In the genomic region with DNA sequence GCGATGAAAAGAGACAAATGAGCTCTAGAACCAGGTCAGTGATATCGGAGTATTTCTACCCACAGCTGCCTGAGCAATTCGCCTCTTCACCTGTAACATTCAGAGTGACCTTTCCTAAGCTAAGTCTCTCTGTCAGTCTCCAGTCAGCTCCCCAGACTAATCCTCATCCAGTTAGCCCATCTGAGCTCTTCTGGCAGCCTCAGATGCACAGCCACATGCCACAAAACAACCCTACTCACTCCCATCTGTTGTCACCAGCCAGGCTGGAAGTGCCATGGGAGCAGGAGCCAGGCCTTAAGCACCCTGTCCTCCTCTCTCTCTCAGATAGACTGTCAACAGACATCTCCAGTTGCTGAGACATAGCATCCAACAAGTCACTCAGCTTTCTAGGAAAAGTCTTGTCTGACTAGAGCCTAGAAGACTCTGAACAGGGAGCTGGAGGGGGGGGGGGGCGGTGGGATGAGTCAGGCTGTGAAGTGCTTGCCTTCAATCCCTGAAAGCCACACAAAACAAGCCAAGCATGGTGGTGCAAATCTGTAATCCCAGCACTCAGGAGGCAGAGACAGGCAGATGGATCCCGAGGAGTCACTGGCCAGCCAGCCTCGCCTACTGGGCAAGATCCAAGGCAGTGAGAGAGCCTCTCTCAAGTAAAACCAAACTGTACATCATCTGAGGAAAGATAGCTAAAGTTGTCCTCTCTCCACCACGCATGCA, we compare ENCODE assay signal across 11 mouse cellular contexts.
DNase-seq lines count a peak whose midpoint lies in the region; ATAC-seq and TF ChIP-seq lines count a peak whose summit lies in the region.
"Had no signal": no experiment of that assay in that cellular context is flagged by ENCODE, and none has a peak within 500 bp of the region (broad histone marks: within the 10 kb centered on the region; RNA-seq: fewer than 3 reads in every experiment).

No protein-coding gene starts in this region.

- H3K27ac ChIP-seq in left cerebral cortex, adult 2 months, result peak overlapping the region; percentile 40

- peak; percentile 52 to 70 for DNase-seq in cerebellum, postnatal 14 days
- no peak for DNase-seq in cerebellum, adult 11 months
- DNase-seq in right cerebral cortex, adult 18-20 months, result peak; percentile 39
- no peak for DNase-seq in right cerebral cortex, postnatal 4 days
- peak in 1 of 2 experiments; percentile 34 for DNase-seq in left cerebral cortex, adult 2 months (ENCODE audit: extremely low spot score in 1 of 2, low spot score in 2 of 2)
- DNase-seq in telencephalon, adult 2 months (ENCODE audit: low read depth, low spot score), result peak; percentile 32
- no peak for DNase-seq in gastrocnemius, postnatal 4 days (ENCODE audit: low spot score in 2 of 2)
- DNase-seq: gastrocnemius, postnatal 25 days; kidney, adult 18-20 months; liver, postnatal 0 days had no signal

- no peak overlapping the region for H3K4me3 ChIP-seq in left cerebral cortex, adult 2 months

- intact Hi-C loops in left cerebral cortex, adult 2 months (cut with DNase I), result loop anchor here (5.0 to 10.0 kb wide), 2 partner anchors 221 to 499 kb away; no protein-coding TSS in a partner anchor

- no peak for TF ChIP-seq CTCF in left cerebral cortex, adult 2 months (IDR thresholded peaks at IDR 0.05)

- no peak for ATAC-seq in erythroid progenitor cell, adult 5-6 weeks (replicated peaks; ENCODE audit: low FRiP score, poor library complexity, severe bottlenecking)
- ATAC-seq: liver, postnatal 0 days had no signal

Comparison
In these comparisons a context has a peak if more than half of its experiments do, and no peak if none do; other contexts are left out.
1. DNase-seq: peak in cerebellum, postnatal 14 days (2 of 2), right cerebral cortex, adult 18-20 months (single experiment) and telencephalon, adult 2 months (single experiment); none in cerebellum, adult 11 months (single experiment), right cerebral cortex, postnatal 4 days (single experiment) and gastrocnemius, postnatal 4 days (0 of 2).